Mouse (Mus musculus): ENCODE measurements around the gene Gm27027.

GRCm38 (mm10) chr2:94001411-94001810 is 5.3 kb upstream of the Gm27027 start:
- TF ChIP-seq CTCF (conservative IDR thresholded peaks at IDR 0.05; ENCODE audit: low read length) (no peak), POU5F1 (IDR thresholded peaks at IDR 0.05; ENCODE audit: borderline replicate concordance, low read length) (no peak), NANOG (IDR thresholded peaks at IDR 0.05; ENCODE audit: borderline replicate concordance, low read length) (no peak)
